Mouse (Mus musculus) neutrophil, adult 65 days (primary cell): Measurements from ENCODE around the gene Ptcd1. TPM values are rescaled to one million over a fixed set of nuclear protein-coding genes. Genes with fewer than 3 reads are reported as not detected.

Experiments
- total RNA-seq: library from RNA; stranded (reverse); gene quantifications from 2 replicates; pipeline ENCODE4 v1.2.4, GENCODE M21; 2023

Gene Ptcd1
- 16.7 and 18.1 TPM in 2 replicates for total RNA-seq

GRCm38 (mm10) chr5:145166536-145167305 lies at the start of gene Ptcd1, which contains the start of gene Cpsf4:
Ptcd1 (minus strand) TSS chr5:145167108.
Cpsf4 (plus strand) TSS chr5:145167213.

DNA sequence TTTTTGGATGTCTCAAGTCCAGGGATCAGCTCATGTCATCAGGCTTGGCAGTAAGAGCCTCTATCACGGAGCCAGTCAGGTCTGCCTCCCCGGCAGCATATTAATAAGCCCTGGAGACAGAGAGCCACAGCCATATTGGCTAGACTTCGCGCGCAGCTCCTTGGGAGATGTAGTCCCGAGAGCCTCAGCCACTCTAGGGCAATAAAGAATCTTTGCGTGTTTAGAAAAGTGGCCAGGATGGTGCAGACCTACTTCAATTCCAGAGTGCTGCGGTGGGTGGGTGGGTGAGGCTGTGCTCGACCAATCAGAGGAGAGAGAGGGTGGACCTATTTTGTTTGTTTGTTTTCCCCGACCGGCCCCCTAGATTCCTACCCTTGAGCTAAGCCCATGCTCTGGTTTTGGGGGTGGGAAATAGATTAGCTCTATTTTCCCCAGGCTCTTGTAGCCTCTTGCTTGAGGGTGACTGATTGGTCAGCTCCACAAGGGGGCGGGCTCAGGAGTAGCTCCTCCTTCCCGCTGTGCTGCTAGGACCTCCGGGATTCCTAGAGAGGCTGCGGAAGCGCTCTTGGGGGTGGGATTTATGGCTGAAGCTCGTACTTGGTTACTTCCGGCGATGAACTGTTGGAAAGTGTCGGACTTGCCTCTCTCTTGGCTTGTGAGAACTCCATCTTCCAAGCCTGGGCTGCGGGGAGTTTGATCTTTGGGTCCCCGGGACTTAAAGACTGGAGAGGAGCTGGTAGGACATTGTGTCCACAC lies 37.2 kb upstream of the Ptcd1 start, which contains the start of gene Zkscan5:
TSS of gene Zkscan5 (plus strand) at position 627 of the 756 bp plus-strand sequence.

DNA sequence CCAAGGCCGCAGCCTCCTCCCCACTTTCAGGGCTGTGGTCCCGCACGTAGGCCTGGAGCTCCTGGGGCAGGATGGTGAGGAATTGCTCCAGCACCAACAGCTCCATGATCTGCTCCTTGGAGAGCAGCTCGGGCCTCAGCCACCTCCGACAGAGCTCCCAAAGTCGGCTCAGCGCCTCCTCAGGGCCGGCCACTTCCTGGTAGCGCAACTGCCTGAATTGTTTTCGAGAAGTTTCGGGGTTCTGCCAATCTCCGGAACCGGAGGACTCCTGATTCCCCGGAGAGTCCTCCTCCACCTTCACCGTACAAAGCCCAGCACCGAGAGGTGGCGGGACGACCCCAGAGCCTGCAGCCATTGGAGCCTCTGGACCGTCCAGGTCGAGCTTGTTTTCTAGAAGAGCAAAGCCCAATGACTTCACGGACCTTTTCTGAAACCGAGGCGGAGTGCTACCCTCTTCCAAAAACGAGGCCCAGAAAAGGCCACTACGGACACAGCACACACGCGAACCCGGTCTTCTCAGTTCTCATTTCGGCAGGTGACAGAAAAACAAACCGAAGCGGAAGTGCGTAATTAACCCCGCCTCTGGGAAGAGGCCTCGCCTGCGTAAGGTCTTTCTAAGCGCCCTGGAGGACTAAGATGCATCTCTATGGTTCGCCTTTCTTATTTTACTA lies 34.5 kb upstream of the Ptcd1 start, which contains the start of gene Zkscan14:
TSS of gene Zkscan14 (minus strand) at position 548 of the 671 bp plus-strand sequence.

DNA sequence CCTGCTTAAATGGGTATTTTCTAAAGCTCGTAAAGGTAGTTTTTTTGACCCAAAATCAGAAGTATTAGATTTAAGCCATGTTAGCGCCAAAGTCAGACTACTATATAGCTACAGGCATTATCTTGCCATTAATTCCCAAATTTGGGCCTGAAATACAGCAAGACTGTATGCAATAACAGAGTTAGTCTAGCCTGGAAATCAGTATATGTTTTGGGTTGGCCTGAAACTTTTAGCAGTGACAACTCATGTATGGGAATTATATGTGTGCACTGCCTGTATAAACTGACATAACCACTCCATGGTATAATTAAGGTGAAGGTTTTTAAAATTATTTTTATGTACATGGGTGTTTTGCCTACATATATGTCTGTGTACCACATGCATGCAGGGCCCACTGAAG lies 25.1 kb upstream of the Ptcd1 start, which contains the start of gene Atp5j2:
TSS of gene Atp5j2 (minus strand) at position 101 of the 400 bp plus-strand sequence.

GRCm38 (mm10) chr5:145139571-145140519 lies 27.1 kb downstream of the Ptcd1 start, which contains the start of the genes Pdap1 and Bud31:
Pdap1 (minus strand) TSS chr5:145140238.
Bud31 (plus strand) TSS chr5:145140362.

DNA sequence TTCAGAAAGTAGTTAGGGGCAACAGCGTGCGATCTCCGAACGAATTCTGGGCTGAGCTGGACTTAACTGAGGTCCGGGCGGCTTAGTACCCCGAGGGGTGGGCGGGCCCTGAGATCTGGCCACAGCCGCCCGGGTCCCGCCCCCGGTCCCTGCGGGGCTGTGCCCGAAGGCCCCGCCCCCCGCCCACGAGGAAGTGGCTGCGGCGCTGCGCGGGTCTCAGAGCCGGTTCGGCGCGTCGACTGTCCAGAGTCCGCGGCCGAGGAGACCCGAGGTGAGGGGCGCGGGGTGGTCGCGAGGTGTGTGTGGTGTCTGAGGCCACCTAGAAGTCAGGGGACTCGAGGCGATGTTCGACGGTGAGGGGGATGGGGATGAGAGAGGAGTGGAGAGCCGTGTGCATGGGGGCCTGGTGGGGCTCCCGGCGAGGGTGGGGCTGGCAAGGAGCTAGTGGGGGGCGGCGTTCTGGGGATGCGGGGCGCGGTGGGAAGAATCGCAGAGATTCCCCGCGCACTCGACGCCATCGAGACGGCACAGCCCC lies 52.8 kb downstream of the Ptcd1 start, which contains the start of gene Arpc1b:
TSS of gene Arpc1b (plus strand) at position 145 of the 535 bp plus-strand sequence.

Other genes with a start within 250 kb of the Ptcd1 start
- 17.1 and 19.5 TPM in 2 replicates for gene Smurf1, start 201.3 kb downstream of the Ptcd1 start, total RNA-seq
- not detected in 2 replicates for gene Gm4871, start 134.4 kb downstream of the Ptcd1 start, total RNA-seq
- gene 1700018F24Rik, start 124.1 kb downstream of the Ptcd1 start, total RNA-seq: not detected in 2 replicates
- 118 and 140 TPM in 2 replicates for gene Arpc1a, start 83.3 kb downstream of the Ptcd1 start, total RNA-seq
- gene Kpna7, start 83.1 kb downstream of the Ptcd1 start, total RNA-seq: not detected in 2 replicates
- gene Arpc1b, start 52.9 kb downstream of the Ptcd1 start, total RNA-seq: 1,109 and 1,298 TPM in 2 replicates
- gene Pdap1, start 26.9 kb downstream of the Ptcd1 start, total RNA-seq: 33.7 and 36.2 TPM in 2 replicates
- 155 and 177 TPM in 2 replicates for gene Bud31, start 26.7 kb downstream of the Ptcd1 start, total RNA-seq
- 22.0 and 25.1 TPM in 2 replicates for gene Cpsf4, start 105 bp upstream of the Ptcd1 start, total RNA-seq
- 73.5 and 101 TPM in 2 replicates for gene Atp5j2, start 25.0 kb upstream of the Ptcd1 start, total RNA-seq
- 16.4 and 18.6 TPM in 2 replicates for gene Zkscan14, start 34.8 kb upstream of the Ptcd1 start, total RNA-seq
- gene Zkscan5, start 37.5 kb upstream of the Ptcd1 start, total RNA-seq: 2.8 and 3.3 TPM in 2 replicates
- gene Zfp655, start 64.6 kb upstream of the Ptcd1 start, total RNA-seq: 74.0 and 104 TPM in 2 replicates
- gene Zscan25, start 113.4 kb upstream of the Ptcd1 start, total RNA-seq: 11.5 and 18.5 TPM in 2 replicates
- not detected in 2 replicates for gene Cyp3a57, start 178.2 kb upstream of the Ptcd1 start, total RNA-seq